Mouse (Mus musculus) Patski (cell line): ENCODE results near the gene Runx3. TPM values are rescaled to one million over a fixed set of nuclear protein-coding genes. Genes with fewer than 3 reads are reported as not detected.

Experiments
- ATAC-seq: fragments of 100-300 bp; one replicate; pipeline ENCODE4 v1.8.0; 2021
- CTCF ChIA-PET: fragments of 350-600 bp; sonication (Branson Sonifier 250); formaldehyde crosslinking; loops from one replicate; lab custom pipeline; 2022; ENCODE audit warnings: inconsistent platforms; lab: Charles Lee
- POLR2A ChIA-PET: fragments of 350-600 bp; sonication (Branson Sonifier 250); formaldehyde crosslinking; loops from one replicate; lab custom pipeline; 2022; ENCODE audit warnings: antibody characterized with exemption, inconsistent platforms; lab: Charles Lee
- DNase-seq: peaks from one replicate; pipeline ENCODE4 v3.0.0-alpha.2; 2011; ENCODE audit warnings: low read depth, low spot score
- H3K27me3 ChIP-seq: fragments of 371-371 bp; one replicate; pipeline ENCODE4 v1.5.1; 2021
- CTCF ChIP-seq: fragments of 100-300 bp; IDR thresholded peaks from one replicate; pipeline ENCODE4 v1.5.1; 2021
- in situ Hi-C: fragments of 300-500 bp; cut with MboI; formaldehyde crosslinking; loops from 3 replicates; pipeline ENCODE4 v1.11.1; 2018; ENCODE audit warnings: low pct_unique_long_range_greater_than_20kb, mixed read lengths
- polyA plus RNA-seq: library from polyadenylated mRNA; unstranded; gene quantifications from one replicate; pipeline ENCODE4 v1.2.3, GENCODE M21; 2021

Runx3 gene
- polyA plus RNA-seq, 1 experiment from 2014 or later, result 8.9 TPM

- no peak for DNase-seq
- ChIA-PET POLR2A (no interaction called here), CTCF (no interaction called here)
- in situ Hi-C loops, result no loop called here
- no peaks in the 10 kb centered on the region for H3K27me3 ChIP-seq
- TF ChIP-seq CTCF, result no peak
- no peak for ATAC-seq
These were observed 72.4 kb downstream of the Runx3 start for GRCm38 (mm10) chr4:135192841-135193240.

DNA sequence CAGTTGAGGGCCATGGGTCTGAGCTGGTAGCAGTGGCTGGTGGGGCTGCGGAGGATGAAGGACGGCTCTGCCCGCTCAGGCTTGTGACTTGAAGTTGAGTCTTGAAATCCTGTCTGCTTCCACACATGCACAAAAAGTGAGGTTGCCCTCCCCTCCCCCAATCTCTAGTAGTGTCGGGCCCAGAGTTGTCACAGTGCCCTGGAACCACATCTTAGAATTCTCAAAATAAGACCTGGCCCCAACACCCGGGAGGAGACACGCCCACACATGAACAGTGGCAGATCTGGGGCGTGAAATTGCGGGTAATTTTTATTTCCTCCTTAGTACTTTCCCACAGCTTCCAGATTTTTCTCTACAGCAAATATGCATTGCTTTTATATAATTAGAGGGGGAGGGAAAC is 77.4 kb downstream of the Runx3 start:
- in situ Hi-C loops, result no loop called here
- CTCF ChIA-PET, result interaction anchor here (1.2 kb wide), 1 partner anchor 241 kb away, joined by 3 read pairs; no protein-coding TSS in a partner anchor

DNA sequence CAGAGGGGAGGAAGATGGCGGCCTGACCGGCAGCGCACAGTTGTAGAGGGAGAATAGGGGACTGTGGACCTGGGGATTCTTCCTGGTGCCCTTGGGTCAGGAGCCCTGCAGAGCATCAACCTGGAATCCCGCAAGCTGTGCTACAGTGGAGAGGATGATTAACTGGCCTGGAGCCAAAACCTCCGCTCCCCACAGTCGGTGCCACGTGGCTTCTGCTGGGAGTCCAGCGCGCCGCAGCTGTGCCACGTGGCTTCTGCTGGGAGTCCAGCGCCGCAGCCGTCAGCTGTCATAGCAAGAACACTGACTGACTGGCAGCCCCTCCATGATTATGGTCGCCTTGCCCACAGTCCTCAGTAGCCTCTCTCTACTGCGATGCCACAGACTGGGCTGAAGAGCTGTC is 81.3 kb downstream of the Runx3 start:
- ChIA-PET CTCF (no interaction called here), POLR2A (no interaction called here)
- no peaks in the 10 kb centered on the region for H3K27me3 ChIP-seq
- in situ Hi-C loops, result no loop called here
- no peak for TF ChIP-seq CTCF
- DNase-seq (no peak), ATAC-seq (no peak)

More for the DNA sequence above, 77.4 kb downstream of the Runx3 start:
- ATAC-seq, result no peak
- no peak for TF ChIP-seq CTCF
- POLR2A ChIA-PET, result no interaction called here
- H3K27me3 ChIP-seq, result no peaks in the 10 kb centered on the region
- DNase-seq, result no peak

- ChIA-PET POLR2A (no interaction called here), CTCF (interaction anchor here (0.6 kb wide), 1 partner anchor 189 kb away, joined by 3 read pairs; no protein-coding TSS in a partner anchor)
- ATAC-seq (no peak), DNase-seq (no peak)
- in situ Hi-C loops, result no loop called here
- TF ChIP-seq CTCF, result no peak
- H3K27me3 ChIP-seq, result no peaks in the 10 kb centered on the region
These were observed 82.8 kb downstream of the Runx3 start for GRCm38 (mm10) chr4:135203279-135203678.

DNA sequence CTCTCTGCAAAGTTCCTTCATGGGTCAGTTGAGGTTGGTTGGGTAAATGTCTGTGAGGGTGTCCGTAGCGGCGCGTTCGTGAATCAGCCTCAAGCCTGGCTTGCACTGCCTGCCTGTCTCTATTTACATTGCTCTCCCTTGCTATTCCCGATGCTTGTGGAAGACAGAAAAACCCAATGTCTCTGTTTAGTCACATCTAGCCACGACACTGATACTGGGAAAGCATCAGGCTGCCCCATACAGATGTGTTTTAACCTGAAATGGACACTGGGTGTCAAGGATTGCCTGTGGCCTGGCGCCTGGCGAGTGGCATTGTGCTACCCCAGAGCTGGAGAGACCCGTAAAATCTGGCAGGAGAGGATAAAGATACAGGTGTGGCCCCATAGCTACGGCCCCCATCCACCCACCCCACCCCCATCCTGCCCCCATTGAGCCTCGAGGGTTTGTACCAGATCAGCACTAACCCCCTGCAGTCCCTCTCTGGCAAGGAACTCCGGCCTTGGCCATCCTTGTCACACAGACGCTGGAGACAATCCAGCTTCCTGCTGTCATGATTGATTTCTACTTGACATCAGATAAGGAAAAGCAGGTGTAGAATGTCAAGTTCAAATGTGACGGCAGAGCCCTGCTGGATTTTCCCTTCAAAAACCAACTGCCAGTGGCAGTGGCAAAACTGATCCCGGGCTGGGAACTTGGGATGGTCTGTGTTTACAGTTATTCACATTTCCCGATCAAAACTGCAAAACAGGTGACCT is 83.5 kb downstream of the Runx3 start:
- in situ Hi-C loops, result no loop called here
- DNase-seq (no peak), ATAC-seq (no peak)
- POLR2A ChIA-PET, result no interaction called here
- TF ChIP-seq CTCF, result no peak
- no peaks in the 10 kb centered on the region for H3K27me3 ChIP-seq
- CTCF ChIA-PET, result interaction anchor here (0.6 kb wide), 1 partner anchor 190 kb away, joined by 3 read pairs; no protein-coding TSS in a partner anchor

DNA sequence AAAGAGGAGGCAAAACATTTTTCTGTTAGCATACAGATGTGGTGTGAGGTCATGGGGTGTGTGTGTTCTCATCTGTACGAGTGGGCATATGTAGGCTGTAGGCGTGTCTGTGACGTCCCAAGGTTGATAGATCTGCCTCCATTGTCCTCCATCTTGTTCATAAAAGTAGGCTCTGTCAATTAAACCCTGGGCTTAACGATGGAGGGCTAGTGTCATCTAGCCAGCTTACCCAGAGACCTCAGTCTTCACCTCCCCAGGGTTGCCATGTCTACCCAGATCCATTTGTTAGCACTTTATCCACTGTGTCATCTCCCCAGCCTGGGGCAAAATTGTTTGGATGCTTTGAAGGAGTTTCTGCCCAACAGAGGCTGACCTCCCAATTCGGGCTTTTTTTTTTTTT is 84.2 kb downstream of the Runx3 start:
- ChIA-PET CTCF (no interaction called here), POLR2A (no interaction called here)
- DNase-seq, result no peak
- no peak for TF ChIP-seq CTCF
- in situ Hi-C loops, result loop anchor here (5.0 kb wide), 2 partner anchors 187 to 257 kb away; no protein-coding TSS in a partner anchor
- H3K27me3 ChIP-seq, result no peaks in the 10 kb centered on the region
- ATAC-seq, result no peak

DNA sequence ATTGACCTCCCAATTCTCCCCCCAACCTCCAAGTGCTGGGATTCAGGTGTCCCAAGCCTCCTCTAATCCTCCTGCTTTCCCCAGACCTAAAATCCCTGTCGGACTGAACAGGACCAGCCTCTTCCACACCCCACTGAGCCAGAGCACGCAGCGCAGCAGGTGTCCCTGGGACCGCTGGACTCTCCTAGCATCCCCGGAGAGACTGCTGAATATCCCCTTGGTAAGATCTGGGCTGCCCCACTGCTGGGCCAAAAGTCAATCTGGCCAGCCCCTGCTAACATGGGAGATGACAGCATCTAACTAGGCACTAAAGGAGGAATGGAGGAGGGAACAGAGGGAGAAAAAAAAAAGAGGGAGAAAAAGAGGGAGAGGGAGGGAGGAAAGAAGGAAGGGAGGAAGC is 84.8 kb downstream of the Runx3 start:
- ChIA-PET POLR2A (no interaction called here), CTCF (interaction anchor here (1.7 kb wide), 1 partner anchor 242 kb away, joined by 3 read pairs; no protein-coding TSS in a partner anchor)
- no peak for DNase-seq
- ATAC-seq, result no peak
- no peak for TF ChIP-seq CTCF
- in situ Hi-C loops, result loop anchor here (5.0 kb wide), 2 partner anchors 188 to 258 kb away; no protein-coding TSS in a partner anchor
- H3K27me3 ChIP-seq, result no peaks in the 10 kb centered on the region

GRCm38 (mm10) chr4:135205711-135206600 is 85.5 kb downstream of the Runx3 start:
- ChIA-PET CTCF (interaction anchor here (1.5 to 1.7 kb wide), 2 partner anchors 16 to 243 kb away, joined by 3 to 4 read pairs; no protein-coding TSS in a partner anchor), POLR2A (interaction anchor here (1.0 kb wide), 1 partner anchor 108 kb away, joined by 3 read pairs; no protein-coding TSS in a partner anchor)
- no peak for DNase-seq
- no peaks in the 10 kb centered on the region for H3K27me3 ChIP-seq
- no peak for ATAC-seq
- in situ Hi-C loops, result loop anchor here (5.0 kb wide), 2 partner anchors 189 to 259 kb away; no protein-coding TSS in a partner anchor
- TF ChIP-seq CTCF, result peak; percentile 97

DNA sequence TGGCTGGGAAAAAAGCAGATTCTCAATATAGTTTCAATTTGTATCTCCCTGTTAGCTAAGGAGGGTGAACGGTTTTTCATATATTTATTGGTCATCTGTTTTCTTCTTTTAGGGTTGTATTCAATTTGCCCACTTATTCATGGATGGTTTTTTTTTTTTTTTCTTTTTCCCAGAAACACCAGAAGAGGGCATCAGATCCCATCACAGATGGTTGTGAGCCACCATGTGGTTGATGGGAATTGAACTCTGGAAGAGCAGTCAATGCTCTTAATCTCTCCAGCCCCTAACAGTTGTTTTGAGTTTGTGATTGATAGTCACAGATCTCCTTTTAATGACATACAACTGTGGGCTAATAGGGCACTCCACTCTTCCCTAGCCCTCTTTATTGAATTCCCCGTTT is 89.4 kb downstream of the Runx3 start:
- DNase-seq (no peak), ATAC-seq (no peak)
- no peak for TF ChIP-seq CTCF
- ChIA-PET CTCF (no interaction called here), POLR2A (no interaction called here)
- H3K27me3 ChIP-seq, result no peaks in the 10 kb centered on the region
- in situ Hi-C loops, result loop anchor here (5.0 kb wide), 2 partner anchors 193 to 263 kb away; no protein-coding TSS in a partner anchor

GRCm38 (mm10) chr4:135219652-135220051 is 99.2 kb downstream of the Runx3 start:
- DNase-seq, result no peak
- POLR2A ChIA-PET, result no interaction called here
- CTCF ChIA-PET, result interaction anchor here (0.6 to 4.0 kb wide), 12 partner anchors 16 to 101 kb away, joined by 3 to 23 read pairs (median 3); partner anchors contain the start of gene Clic4
- peak; percentile 63 for TF ChIP-seq CTCF
- in situ Hi-C loops, result loop anchor here (5.0 kb wide), 2 partner anchors 43 to 98 kb away; no protein-coding TSS in a partner anchor
- no peaks in the 10 kb centered on the region for H3K27me3 ChIP-seq
- no peak for ATAC-seq
